Mouse (Mus musculus) intestine, embryonic 16.5 days (tissue): ENCODE data around the gene Fyn. TPM values are rescaled to one million over a fixed set of nuclear protein-coding genes. Genes with fewer than 3 reads are reported as not detected.
A peak's percentile ranks its signal among the peaks of the same experiment; 100 is the strongest.

ENCODE experiments used
- ATAC-seq: fragments of 200-750 bp; cut with Nextera tagmentation; 2 replicates; pipeline ENCODE4 v1.8.0; 2017; ENCODE audit warnings: moderate TSS enrichment, moderate library complexity
- H3K27ac ChIP-seq: fragments of 300-500 bp; sonication (generic); 2 replicates; pipeline ENCODE4 v1.5.1; 2014; ENCODE audit warnings: mild to moderate bottlenecking, low read length
- H3K27me3 ChIP-seq: fragments of 300-500 bp; sonication (generic); replicated peaks from 2 replicates; pipeline ENCODE4 v1.6.1; 2014; ENCODE audit warnings: low read length, control low read depth, mixed read lengths; ENCODE audit not compliant: control insufficient read depth, insufficient read depth
- H3K36me3 ChIP-seq: fragments of 300-500 bp; sonication (generic); 2 replicates; pipeline ENCODE4 v1.6.1; 2014; ENCODE audit warnings: low read length, control low read depth; ENCODE audit not compliant: control insufficient read depth, insufficient read depth
- H3K4me1 ChIP-seq: fragments of 300-500 bp; sonication (generic); 2 replicates; pipeline ENCODE4 v1.6.1; 2014; ENCODE audit warnings: low read length, control low read depth, mixed read lengths; ENCODE audit not compliant: control insufficient read depth, insufficient read depth
- H3K4me2 ChIP-seq: fragments of 300-500 bp; sonication (generic); 2 replicates; pipeline ENCODE4 v1.6.1; 2014; ENCODE audit warnings: low read depth, low read length, control low read depth
- H3K4me3 ChIP-seq: fragments of 300-500 bp; sonication (generic); 2 replicates; pipeline ENCODE4 v1.5.1; 2014; ENCODE audit warnings: mild to moderate bottlenecking, low read length
- H3K9ac ChIP-seq: fragments of 300-500 bp; sonication (generic); 2 replicates; pipeline ENCODE4 v1.6.1; 2014; ENCODE audit warnings: low read depth, low read length
- H3K9me3 ChIP-seq: fragments of 300-500 bp; sonication (generic); 2 replicates; pipeline ENCODE4 v1.6.1; 2016; ENCODE audit warnings: low read length, control low read depth; ENCODE audit not compliant: control insufficient read depth
- WGBS: fragments of 180-500 bp; shearing (Covaris S2); extraction: QIAGEN DNeasy Blood & Tissue Kit; methylation state at CpG from one replicate; pipeline ENCODE4 v1.1.7; 2014; 5-methylcytosine and 5-hydroxymethylcytosine counted together
- polyA plus RNA-seq: library from polyadenylated mRNA; unstranded; fragments of >200 nt; fragmentation: Nextera tagmentation; extraction: Ambion mirVana; gene quantifications from 2 replicates; pipeline ENCODE4 v1.2.1, GENCODE M21; 2015

The Fyn gene
- polyA plus RNA-seq, 1 experiment from 2014 or later: 16.1 TPM

GRCm38 (mm10) chr10:39484892-39485291 lies 116.2 kb downstream of the Fyn start:
- peaks cover 24% of the 10 kb centered on the region for H3K4me1 ChIP-seq
- no peaks in the 10 kb centered on the region for H3K27me3 ChIP-seq
- H3K4me3 ChIP-seq: no peak overlapping the region
- H3K9me3 ChIP-seq: no peaks in the 10 kb centered on the region
- no peak overlapping the region for H3K27ac ChIP-seq
- 51% methylated on average over 6 of the region's 6 CpGs for WGBS
- no peak for ATAC-seq
- peaks cover 4% of the 10 kb centered on the region; the same call in 1 of the 2 replicates for H3K36me3 ChIP-seq
- no peak overlapping the region for H3K4me2 ChIP-seq
- no peak overlapping the region for H3K9ac ChIP-seq

GRCm38 (mm10) chr10:39485939-39486338 lies 117.3 kb downstream of the Fyn start:
- whole genome bisulfite sequencing: 68% methylated on average over 4 of the region's 4 CpGs
- H3K9ac ChIP-seq: no peak overlapping the region
- no peak overlapping the region for H3K27ac ChIP-seq
- H3K4me2 ChIP-seq: no peak overlapping the region
- no peak for ATAC-seq
- H3K4me1 ChIP-seq: peaks cover 31% of the 10 kb centered on the region
- no peak overlapping the region for H3K4me3 ChIP-seq
- H3K9me3 ChIP-seq: no peaks in the 10 kb centered on the region
- no peaks in the 10 kb centered on the region for H3K27me3 ChIP-seq
- peaks cover 4% of the 10 kb centered on the region; the same call in 1 of the 2 replicates for H3K36me3 ChIP-seq

GRCm38 (mm10) chr10:39486501-39487450 lies 118.1 kb downstream of the Fyn start:
- Histone ChIP-seq H3K27ac (no peak overlapping the region), H3K27me3 (no peaks in the 10 kb centered on the region), H3K36me3 (peaks cover 4% of the 10 kb centered on the region; the same call in 1 of the 2 replicates), H3K9me3 (no peaks in the 10 kb centered on the region), H3K4me2 (no peak overlapping the region), H3K4me1 (peaks cover 31% of the 10 kb centered on the region), H3K4me3 (no peak overlapping the region), H3K9ac (no peak overlapping the region)
- ATAC-seq: peak; percentile 22; the same call in 1 of the 2 replicates
- 45% methylated on average over 11 of the region's 11 CpGs for WGBS

- Histone ChIP-seq H3K9me3 (no peaks in the 10 kb centered on the region), H3K9ac (no peak overlapping the region), H3K36me3 (peaks cover 4% of the 10 kb centered on the region; the same call in 1 of the 2 replicates), H3K27me3 (no peaks in the 10 kb centered on the region), H3K4me2 (no peak overlapping the region), H3K27ac (no peak overlapping the region), H3K4me3 (no peak overlapping the region), H3K4me1 (peaks cover 33% of the 10 kb centered on the region)
- 75% methylated on average over 14 of the region's 14 CpGs for WGBS
- no peak for ATAC-seq
Measured at GRCm38 (mm10) chr10:39487740-39488415, 119.2 kb downstream of the Fyn start.

GRCm38 (mm10) chr10:39488542-39488941 lies 119.9 kb downstream of the Fyn start:
- Histone ChIP-seq H3K27ac (no peak overlapping the region), H3K36me3 (no peaks in the 10 kb centered on the region), H3K4me2 (no peak overlapping the region), H3K27me3 (no peaks in the 10 kb centered on the region), H3K4me3 (no peak overlapping the region), H3K9me3 (no peaks in the 10 kb centered on the region), H3K4me1 (peaks cover 33% of the 10 kb centered on the region), H3K9ac (no peak overlapping the region)
- WGBS: 65% methylated on average over 3 of the region's 3 CpGs
- no peak for ATAC-seq

GRCm38 (mm10) chr10:39488956-39489355 lies 120.3 kb downstream of the Fyn start:
- no peak overlapping the region for H3K27ac ChIP-seq
- H3K27me3 ChIP-seq: no peaks in the 10 kb centered on the region
- H3K36me3 ChIP-seq: no peaks in the 10 kb centered on the region
- 72% methylated on average over 3 of the region's 3 CpGs for WGBS
- peaks cover 33% of the 10 kb centered on the region for H3K4me1 ChIP-seq
- H3K4me2 ChIP-seq: no peak overlapping the region
- H3K9ac ChIP-seq: no peak overlapping the region
- no peak for ATAC-seq
- no peak overlapping the region for H3K4me3 ChIP-seq
- H3K9me3 ChIP-seq: no peaks in the 10 kb centered on the region

- Histone ChIP-seq H3K9ac (no peak overlapping the region), H3K4me3 (no peak overlapping the region), H3K27ac (0 out of 2 replicates have a peak overlapping the region, but pooled peaks have one; percentile 31), H3K36me3 (no peaks in the 10 kb centered on the region), H3K4me2 (no peak overlapping the region), H3K4me1 (peaks cover 25% of the 10 kb centered on the region), H3K27me3 (no peaks in the 10 kb centered on the region), H3K9me3 (no peaks in the 10 kb centered on the region)
- peak; percentile 83 for ATAC-seq
- 51% methylated on average over 9 of the region's 9 CpGs for WGBS
Measured at GRCm38 (mm10) chr10:39490349-39491121, 121.9 kb downstream of the Fyn start.

- Histone ChIP-seq H3K9ac (no peak overlapping the region), H3K27me3 (no peaks in the 10 kb centered on the region), H3K4me3 (no peak overlapping the region), H3K9me3 (no peaks in the 10 kb centered on the region), H3K27ac (no peak overlapping the region), H3K4me1 (peaks cover 14% of the 10 kb centered on the region), H3K36me3 (no peaks in the 10 kb centered on the region), H3K4me2 (no peak overlapping the region)
- no peak for ATAC-seq
- WGBS: 85% methylated on average over 6 of the region's 6 CpGs
Measured at GRCm38 (mm10) chr10:39492146-39492545, 123.5 kb downstream of the Fyn start.

GRCm38 (mm10) chr10:39493007-39493406 lies 124.4 kb downstream of the Fyn start:
- Histone ChIP-seq H3K4me3 (no peak overlapping the region), H3K27me3 (no peaks in the 10 kb centered on the region), H3K4me2 (no peak overlapping the region), H3K9me3 (no peaks in the 10 kb centered on the region), H3K9ac (no peak overlapping the region), H3K27ac (no peak overlapping the region), H3K4me1 (peaks cover 11% of the 10 kb centered on the region), H3K36me3 (no peaks in the 10 kb centered on the region)
- 93% methylated on average over 3 of the region's 3 CpGs for WGBS
- ATAC-seq: no peak
